Mouse (Mus musculus) ES-E14 (cell line): ENCODE measurements at regions not wholly inside any gene's neighbourhood (a gene's known extent, or its start where the extent isn't known, plus 50 kb on each side); places are given as distances from the start of the nearest gene placed in this dataset.

ENCODE experiments used
- DNase-seq: peaks from one replicate; pipeline ENCODE4 v3.0.0-alpha.2; 2013; ENCODE audit warnings: low read depth, low spot score
- H3K27ac ChIP-seq: 2 replicates; pipeline ENCODE4 v1.5.1; 2012; ENCODE audit warnings: low read depth, mild to moderate bottlenecking, low read length, moderate library complexity, mixed read lengths; ENCODE audit not compliant: poor library complexity, insufficient read depth, severe bottlenecking
- H3K36me3 ChIP-seq: 2 replicates; pipeline ENCODE4 v1.6.1; 2012; ENCODE audit warnings: mild to moderate bottlenecking, low read length, moderate library complexity, mixed read lengths; ENCODE audit not compliant: control insufficient read depth, poor library complexity, insufficient read depth, severe bottlenecking
- H3K4me1 ChIP-seq, 2 experiments: fragments of 150-350 bp in 1 of 2; sonication (generic) in 1 of 2; 2 replicates each; pipeline ENCODE4 v1.6.1; 2012; ENCODE audit warnings: low read length in 2 of 2, mild to moderate bottlenecking in 1 of 2, mixed read lengths in 1 of 2; ENCODE audit not compliant: control insufficient read depth in 2 of 2, insufficient read depth in 2 of 2, poor library complexity in 1 of 2
- H3K4me3 ChIP-seq, 2 experiments: fragments of 150-350 bp in 1 of 2; sonication (generic) in 1 of 2; 2 replicates each; pipeline ENCODE4 v1.5.1; 2012; ENCODE audit warnings: low read length in 2 of 2, low read depth in 1 of 2, mild to moderate bottlenecking in 1 of 2, mixed read lengths in 1 of 2; ENCODE audit not compliant: insufficient read depth in 1 of 2, poor library complexity in 1 of 2, severe bottlenecking in 1 of 2
- H3K9ac ChIP-seq: 2 replicates; pipeline ENCODE4 v1.6.1; 2012; ENCODE audit warnings: low read depth, mild to moderate bottlenecking, low read length, mixed read lengths; ENCODE audit not compliant: poor library complexity, insufficient read depth, severe bottlenecking
- H3K9me3 ChIP-seq: fragments of 150-350 bp; sonication (generic); 2 replicates; pipeline ENCODE4 v1.6.1; 2012; ENCODE audit warnings: low read depth, mild to moderate bottlenecking, low read length; ENCODE audit not compliant: control insufficient read depth, insufficient read depth
- CHD2 ChIP-seq: IDR thresholded peaks from 2 replicates; pipeline ENCODE4 v1.6.1; 2014; ENCODE audit warnings: mild to moderate bottlenecking, low read depth, low read length, inconsistent platforms
- HCFC1 ChIP-seq: IDR thresholded peaks from 2 replicates; pipeline ENCODE4 v1.6.1; 2012; ENCODE audit warnings: low read length, inconsistent platforms, borderline replicate concordance; ENCODE audit not compliant: insufficient read depth
- MAFK ChIP-seq: IDR thresholded peaks from 2 replicates; pipeline ENCODE4 v1.6.1; 2014; ENCODE audit warnings: mild to moderate bottlenecking, low read depth, low read length, inconsistent platforms; ENCODE audit not compliant: insufficient read depth
- ZC3H11A ChIP-seq: IDR thresholded peaks from 2 replicates; pipeline ENCODE4 v1.6.1; 2012; ENCODE audit warnings: low read depth, mild to moderate bottlenecking, inconsistent platforms, low read length, borderline replicate concordance
- ZNF384 ChIP-seq: IDR thresholded peaks from 2 replicates; pipeline ENCODE4 v1.6.1; 2012; ENCODE audit warnings: low read depth, low read length, inconsistent platforms
- in situ Hi-C, 2 experiments: fragments of 600-800 bp; cut with MboI; formaldehyde crosslinking; loops; one replicate each; pipeline ENCODE4 v1.15.1; 2025; ENCODE audit warnings: low sequenced_read_pairs in 2 of 2, inconsistent platforms in 1 of 2; ENCODE audit not compliant: unreplicated experiment in 2 of 2

GRCm38 (mm10) chr1:153999776-154000175 is 99.7 kb upstream of the Teddm2 start:
- H3K9me3 ChIP-seq = no peaks in the 10 kb centered on the region
- no peak overlapping the region for H3K4me3 ChIP-seq
- H3K27ac ChIP-seq = no peak overlapping the region
- no peak overlapping the region for H3K9ac ChIP-seq
- no peaks in the 10 kb centered on the region for H3K4me1 ChIP-seq
- in situ Hi-C loops = no loop called here
- no peak for TF ChIP-seq MAFK
- TF ChIP-seq ZNF384 = no peak
- TF ChIP-seq ZC3H11A = no peak
- TF ChIP-seq CHD2 = no peak
- no peak for TF ChIP-seq HCFC1
- no peak for DNase-seq
- H3K36me3 ChIP-seq = no peaks in the 10 kb centered on the region

- Histone ChIP-seq H3K9me3 (no peaks in the 10 kb centered on the region), H3K4me1 (no peaks in the 10 kb centered on the region), H3K27ac (no peak overlapping the region), H3K4me3 (no peak overlapping the region), H3K9ac (no peak overlapping the region), H3K36me3 (no peaks in the 10 kb centered on the region)
- no peak for TF ChIP-seq ZC3H11A
- TF ChIP-seq ZNF384 = no peak
- no peak for TF ChIP-seq MAFK
- TF ChIP-seq HCFC1 = no peak
- in situ Hi-C loops = no loop called here
- no peak for DNase-seq
Observed at GRCm38 (mm10) chr1:154003669-154004068, 103.6 kb upstream of the Teddm2 start.

- Histone ChIP-seq H3K9ac (no peak overlapping the region), H3K27ac (no peak overlapping the region), H3K4me3 (no peak overlapping the region), H3K36me3 (no peaks in the 10 kb centered on the region), H3K4me1 (no peaks in the 10 kb centered on the region), H3K9me3 (no peaks in the 10 kb centered on the region)
- in situ Hi-C loops = no loop called here
- DNase-seq = no peak
- TF ChIP-seq MAFK (peak; percentile 76), CHD2 (no peak)
Observed at GRCm38 (mm10) chr1:154004647-154005046, 104.6 kb upstream of the Teddm2 start.

GRCm38 (mm10) chr1:154006055-154006454 is 106.0 kb upstream of the Teddm2 start:
- DNase-seq = no peak
- in situ Hi-C loops = no loop called here
- H3K4me1 ChIP-seq = no peaks in the 10 kb centered on the region
- H3K4me3 ChIP-seq = no peak overlapping the region
- no peak overlapping the region for H3K27ac ChIP-seq
- no peak for TF ChIP-seq HCFC1
- TF ChIP-seq ZNF384 = no peak
- no peak for TF ChIP-seq ZC3H11A
- TF ChIP-seq MAFK = no peak
- TF ChIP-seq CHD2 = no peak
- no peaks in the 10 kb centered on the region for H3K36me3 ChIP-seq
- no peak overlapping the region for H3K9ac ChIP-seq
- no peaks in the 10 kb centered on the region for H3K9me3 ChIP-seq

- H3K4me1 ChIP-seq = no peaks in the 10 kb centered on the region
- in situ Hi-C loops = no loop called here
- DNase-seq = no peak
- no peak overlapping the region for H3K27ac ChIP-seq
- no peaks in the 10 kb centered on the region for H3K36me3 ChIP-seq
- TF ChIP-seq ZNF384 (no peak), HCFC1 (no peak), CHD2 (no peak), MAFK (no peak), ZC3H11A (no peak)
- H3K4me3 ChIP-seq = no peak overlapping the region
- H3K9me3 ChIP-seq = no peaks in the 10 kb centered on the region
- no peak overlapping the region for H3K9ac ChIP-seq
Observed at GRCm38 (mm10) chr1:154007440-154007839, 107.4 kb upstream of the Teddm2 start.
